Mouse (Mus musculus) layer of hippocampus, adult 6 months (tissue): ENCODE data around the gene Dgke. TPM values are rescaled to one million over a fixed set of nuclear protein-coding genes. Genes with fewer than 3 reads are reported as not detected.

ENCODE experiments used
- long read RNA-seq, 2 experiments: library from polyadenylated mRNA; unstranded; transcript quantifications; one replicate each; pipeline ENCODE4 v2.0.0; 2019 to 2020
- polyA plus RNA-seq: library from polyadenylated mRNA; unstranded; fragments of <200 nt; fragmentation: Nextera tagmentation; gene quantifications from 2 replicates; pipeline ENCODE4 v1.2.3, GENCODE M21; 2021

Gene Dgke
- polyA plus RNA-seq = 7.5 and 7.9 TPM in 2 replicates
- long read RNA-seq, experiment 1, full-length matches to known transcripts = 2 of 25 reads
- long read RNA-seq, experiment 1, partial matches to known transcripts = 6 of 25 reads
- long read RNA-seq, experiment 1, other reads (novel, unspliced or antisense) = 17 of 25 reads
- long read RNA-seq, experiment 2, full-length matches to known transcripts = 50 of 90 reads
- long read RNA-seq, experiment 2, partial matches to known transcripts = 22 of 90 reads
- long read RNA-seq, experiment 2, other reads (novel, unspliced or antisense) = 18 of 90 reads

DNA sequence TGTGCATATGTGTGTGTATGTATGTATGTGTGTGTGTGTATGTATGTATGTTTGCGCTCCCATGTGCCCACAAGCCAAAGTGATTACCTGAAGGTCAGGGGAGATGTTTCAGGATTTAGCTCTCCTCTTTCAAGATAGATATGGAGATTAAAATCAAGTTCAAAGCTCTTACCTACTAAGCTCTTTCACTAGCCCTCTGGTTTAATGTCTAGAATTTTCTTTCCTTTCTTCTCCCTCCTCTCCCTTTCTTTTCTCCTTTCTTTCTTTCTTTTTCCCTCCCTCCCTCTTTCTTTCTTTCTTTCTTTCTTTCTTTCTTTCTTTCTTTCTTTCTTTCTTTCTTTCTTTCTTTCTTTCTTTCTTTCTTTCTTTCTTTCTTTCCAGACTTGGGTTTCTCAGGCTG lies at the start of gene Dgke:
Gene Dgke (minus strand): TSS at position 101 of the 400 bp plus-strand sequence.

GRCm38 (mm10) chr11:89073541-89073940 lies 6.9 kb upstream of the Dgke start, which contains the start of gene Gm525:
Gene Gm525, plus strand, starts transcription at chr11:89073841.

GRCm38 (mm10) chr11:88998974-88999722 lies 67.5 kb downstream of the Dgke start, which contains the start of gene Trim25:
Gene Trim25, plus strand, starts transcription at chr11:88999376.

Other genes with a start within 250 kb of the Dgke start
- 5.2 and 5.5 TPM in 2 replicates for gene Akap1, start 202.3 kb downstream of the Dgke start, polyA plus RNA-seq
- 27.9 and 30.7 TPM in 2 replicates for gene Scpep1, start 111.4 kb downstream of the Dgke start, polyA plus RNA-seq
- not detected in 2 replicates for gene Elobl, start 99.9 kb downstream of the Dgke start, polyA plus RNA-seq
- 12.8 and 15.2 TPM in 2 replicates for gene Coil, start 96.6 kb downstream of the Dgke start, polyA plus RNA-seq
- 0.79 and 1.2 TPM in 2 replicates for gene Trim25, start 67.5 kb downstream of the Dgke start, polyA plus RNA-seq
- gene Gm525, start 7.0 kb upstream of the Dgke start, polyA plus RNA-seq = not detected in 2 replicates
- gene Nog, start 235.5 kb upstream of the Dgke start, polyA plus RNA-seq = 1.2 and 1.5 TPM in 2 replicates